Mouse (Mus musculus): ENCODE measurements at regions not wholly inside any gene's neighbourhood (a gene's known extent, or its start where the extent isn't known, plus 50 kb on each side); places are given as distances from the start of the nearest gene placed in this dataset.

DNA sequence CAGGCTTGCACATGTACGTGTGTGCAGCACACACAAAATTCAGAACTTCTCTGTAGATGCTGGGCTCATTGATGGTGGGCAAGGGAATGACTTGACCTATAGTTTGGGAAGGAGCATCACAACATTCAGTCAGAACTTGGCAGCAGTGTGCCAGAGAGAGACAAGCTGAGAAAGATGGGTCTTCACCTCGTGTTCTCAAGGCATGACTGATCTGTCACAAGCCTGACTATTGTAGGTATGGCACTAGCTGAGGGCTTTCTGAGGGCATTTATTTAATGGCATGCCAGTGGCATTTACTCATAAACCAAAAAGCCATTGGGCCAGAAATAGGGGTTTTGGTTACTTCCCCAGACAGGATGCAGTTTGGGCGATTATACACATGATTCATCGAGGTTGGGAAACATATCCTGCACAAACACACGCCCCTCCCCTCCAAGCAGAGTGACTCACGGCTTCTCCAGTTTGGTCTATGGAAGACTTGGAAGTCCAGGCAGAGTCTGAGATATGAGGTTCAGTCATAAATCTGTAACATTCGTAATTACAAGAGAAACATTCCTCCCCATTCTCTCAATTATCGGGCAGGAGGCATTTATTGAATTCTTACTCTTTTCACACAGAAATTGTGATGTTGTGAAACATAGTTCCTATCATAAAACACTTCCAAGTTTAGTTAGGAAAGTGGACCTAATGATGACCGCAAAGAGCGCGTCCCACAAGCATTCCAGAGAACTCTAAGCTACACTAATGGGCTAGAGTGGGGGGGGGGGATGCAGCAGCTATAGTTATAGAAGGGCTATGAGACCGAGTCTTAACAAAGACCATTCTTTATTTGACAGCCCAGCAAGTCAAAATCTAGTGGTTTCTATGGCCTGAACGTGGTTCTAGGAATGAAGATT, 318.6 kb upstream of the Ubash3b start:
- H3K27ac ChIP-seq (ENCODE audit: low read depth, low read length) = no peak overlapping the region
- H3K27me3 ChIP-seq (replicated peaks; ENCODE audit: control insufficient read depth, insufficient read depth, low read length) = no peaks in the 10 kb centered on the region
- H3K9me3 ChIP-seq (ENCODE audit: control insufficient read depth) = no peaks in the 10 kb centered on the region
- no peaks in the 10 kb centered on the region for H3K4me1 ChIP-seq (replicated peaks; ENCODE audit: control insufficient read depth, insufficient read depth, low read length)
- no peak for ATAC-seq
- WGBS = 73% methylated on average over 13 of the region's 13 CpGs
- no peak overlapping the region for H3K4me2 ChIP-seq (replicated peaks; ENCODE audit: low read depth)
- H3K36me3 ChIP-seq (ENCODE audit: control insufficient read depth, insufficient read depth) = no peaks in the 10 kb centered on the region
- no peak overlapping the region for H3K9ac ChIP-seq (ENCODE audit: low read depth, low read length)
- no peak overlapping the region for H3K4me3 ChIP-seq (ENCODE audit: low read depth, low read length)
- no peak for TF ChIP-seq CTCF (IDR thresholded peaks at IDR 0.05; ENCODE audit: low read depth)

GRCm38 (mm10) chr9:41479085-41479484, 317.6 kb upstream of the Ubash3b start:
- Histone ChIP-seq H3K4me1 (replicated peaks; ENCODE audit: control insufficient read depth, insufficient read depth, low read length) (no peaks in the 10 kb centered on the region), H3K4me2 (replicated peaks; ENCODE audit: low read depth) (no peak overlapping the region), H3K36me3 (ENCODE audit: control insufficient read depth, insufficient read depth) (no peaks in the 10 kb centered on the region), H3K9me3 (ENCODE audit: control insufficient read depth) (no peaks in the 10 kb centered on the region), H3K4me3 (ENCODE audit: low read depth, low read length) (no peak overlapping the region), H3K27me3 (replicated peaks; ENCODE audit: control insufficient read depth, insufficient read depth, low read length) (no peaks in the 10 kb centered on the region), H3K9ac (ENCODE audit: low read depth, low read length) (no peak overlapping the region), H3K27ac (ENCODE audit: low read depth, low read length) (no peak overlapping the region)
- TF ChIP-seq CTCF (IDR thresholded peaks at IDR 0.05; ENCODE audit: low read depth) = no peak
- ATAC-seq = no peak
- 90% methylated on average over 5 of the region's 5 CpGs for whole genome bisulfite sequencing

GRCm38 (mm10) chr9:41478106-41478848, 316.8 kb upstream of the Ubash3b start:
- H3K4me2 ChIP-seq (replicated peaks; ENCODE audit: low read depth) = no peak overlapping the region
- no peak overlapping the region for H3K9ac ChIP-seq (ENCODE audit: low read depth, low read length)
- no peak overlapping the region for H3K27ac ChIP-seq (ENCODE audit: low read depth, low read length)
- ATAC-seq = no peak
- H3K27me3 ChIP-seq (replicated peaks; ENCODE audit: control insufficient read depth, insufficient read depth, low read length) = no peaks in the 10 kb centered on the region
- H3K9me3 ChIP-seq (ENCODE audit: control insufficient read depth) = no peaks in the 10 kb centered on the region
- H3K4me1 ChIP-seq (replicated peaks; ENCODE audit: control insufficient read depth, insufficient read depth, low read length) = no peaks in the 10 kb centered on the region
- 80% methylated on average over 7 of the region's 7 CpGs for WGBS
- no peaks in the 10 kb centered on the region for H3K36me3 ChIP-seq (ENCODE audit: control insufficient read depth, insufficient read depth)
- H3K4me3 ChIP-seq (ENCODE audit: low read depth, low read length) = no peak overlapping the region
- peak; percentile 41 for TF ChIP-seq CTCF (IDR thresholded peaks at IDR 0.05; ENCODE audit: low read depth)

DNA sequence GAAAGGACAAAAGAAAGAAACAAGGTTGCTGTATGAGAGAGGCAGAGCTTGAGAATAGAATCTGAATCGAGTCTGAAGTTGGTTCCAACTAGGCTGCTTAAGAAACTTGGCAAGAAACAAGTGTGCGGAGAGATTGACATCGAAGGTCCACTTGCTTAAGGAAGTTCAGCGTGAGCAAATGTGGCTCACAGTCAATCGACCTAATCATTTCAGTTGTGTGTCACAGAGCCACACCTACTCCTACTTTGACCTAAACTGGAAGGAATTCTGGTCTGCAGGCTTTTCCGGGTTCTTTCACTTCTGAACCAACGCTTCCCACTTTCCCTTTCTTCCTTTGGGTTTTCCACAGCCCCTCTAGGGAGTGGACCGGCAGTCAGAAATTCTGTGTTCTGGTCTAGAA, 313.8 kb upstream of the Ubash3b start:
- Histone ChIP-seq H3K4me3 (ENCODE audit: low read depth, low read length) (peak overlapping the region; percentile 9; the same call in 1 of the 2 replicates), H3K27ac (ENCODE audit: low read depth, low read length) (no peak overlapping the region; the same call in 1 of the 2 replicates), H3K36me3 (ENCODE audit: control insufficient read depth, insufficient read depth) (no peaks in the 10 kb centered on the region), H3K9ac (ENCODE audit: low read depth, low read length) (no peak overlapping the region), H3K9me3 (ENCODE audit: control insufficient read depth) (no peaks in the 10 kb centered on the region), H3K4me1 (replicated peaks; ENCODE audit: control insufficient read depth, insufficient read depth, low read length) (no peaks in the 10 kb centered on the region), H3K27me3 (replicated peaks; ENCODE audit: control insufficient read depth, insufficient read depth, low read length) (no peaks in the 10 kb centered on the region), H3K4me2 (replicated peaks; ENCODE audit: low read depth) (peak overlapping the region; percentile 40)
- 46% methylated on average over 8 of the region's 8 CpGs for WGBS
- no peak for ATAC-seq
- TF ChIP-seq CTCF (IDR thresholded peaks at IDR 0.05; ENCODE audit: low read depth) = no peak

DNA sequence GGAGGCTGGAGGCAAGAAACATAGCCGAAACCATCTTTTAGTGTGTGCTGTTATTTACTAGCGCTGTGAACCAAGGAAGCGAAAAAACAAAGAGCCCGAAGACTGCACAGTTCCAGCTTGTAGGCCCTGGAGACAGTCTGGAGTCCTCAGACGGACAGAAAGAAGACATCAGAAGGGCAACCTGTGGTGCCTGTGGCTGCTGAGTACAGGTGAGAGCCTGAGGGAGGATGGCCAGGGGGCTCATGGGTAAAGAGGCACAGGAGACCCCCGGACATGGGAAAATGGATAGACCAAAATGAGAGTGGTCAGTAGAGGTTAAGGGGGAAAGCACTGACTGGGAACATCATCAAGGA, 313.4 kb upstream of the Ubash3b start:
- Histone ChIP-seq H3K36me3 (ENCODE audit: control insufficient read depth, insufficient read depth) (no peaks in the 10 kb centered on the region), H3K9ac (ENCODE audit: low read depth, low read length) (no peak overlapping the region), H3K4me2 (replicated peaks; ENCODE audit: low read depth) (peak overlapping the region; percentile 40), H3K27me3 (replicated peaks; ENCODE audit: control insufficient read depth, insufficient read depth, low read length) (no peaks in the 10 kb centered on the region), H3K27ac (ENCODE audit: low read depth, low read length) (no peak overlapping the region; the same call in 1 of the 2 replicates), H3K4me3 (ENCODE audit: low read depth, low read length) (peak overlapping the region; percentile 9; the same call in 1 of the 2 replicates), H3K4me1 (replicated peaks; ENCODE audit: control insufficient read depth, insufficient read depth, low read length) (no peaks in the 10 kb centered on the region), H3K9me3 (ENCODE audit: control insufficient read depth) (no peaks in the 10 kb centered on the region)
- ATAC-seq = no peak
- TF ChIP-seq CTCF (IDR thresholded peaks at IDR 0.05; ENCODE audit: low read depth) = no peak
- WGBS = 74% methylated on average over 6 of the region's 6 CpGs

DNA sequence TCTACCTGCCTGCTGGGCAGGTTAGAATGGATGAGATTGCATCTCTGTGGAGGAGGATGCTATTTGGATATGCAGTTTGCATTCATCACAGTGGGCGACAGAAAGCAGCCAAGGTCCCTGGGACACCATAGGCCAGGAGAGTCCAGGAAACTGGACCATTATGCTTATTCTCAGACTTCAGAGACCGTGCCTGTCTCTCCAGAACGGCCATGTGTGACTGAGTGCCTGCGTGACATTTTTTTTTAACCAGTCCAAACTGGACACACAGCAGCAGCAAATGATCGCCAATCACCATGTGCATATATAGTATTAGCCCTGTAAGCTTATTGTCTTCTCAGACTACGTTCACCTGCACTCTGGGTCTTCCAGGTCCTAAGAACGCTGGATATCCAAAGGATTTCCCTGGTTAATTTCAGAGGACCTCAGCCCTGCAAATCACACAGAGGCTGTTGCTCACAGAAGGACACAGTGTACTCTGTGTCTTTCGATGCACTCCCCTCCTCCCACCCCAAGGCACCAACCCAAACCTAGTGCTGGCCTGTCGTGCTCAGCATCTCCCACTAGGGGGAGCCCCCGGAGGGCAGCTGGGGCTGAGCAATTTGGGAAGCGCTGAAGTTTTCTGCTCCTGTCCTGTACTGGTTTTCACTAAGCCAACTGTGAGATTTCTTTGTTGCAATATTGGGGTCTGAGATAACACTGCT, 312.9 kb upstream of the Ubash3b start:
- H3K27ac ChIP-seq (ENCODE audit: low read depth, low read length) = no peak overlapping the region
- H3K27me3 ChIP-seq (replicated peaks; ENCODE audit: control insufficient read depth, insufficient read depth, low read length) = no peaks in the 10 kb centered on the region
- H3K9ac ChIP-seq (ENCODE audit: low read depth, low read length) = no peak overlapping the region
- no peaks in the 10 kb centered on the region for H3K36me3 ChIP-seq (ENCODE audit: control insufficient read depth, insufficient read depth)
- ATAC-seq = no peak
- peak; percentile 94 for TF ChIP-seq CTCF (IDR thresholded peaks at IDR 0.05; ENCODE audit: low read depth)
- H3K4me1 ChIP-seq (replicated peaks; ENCODE audit: control insufficient read depth, insufficient read depth, low read length) = no peaks in the 10 kb centered on the region
- no peaks in the 10 kb centered on the region for H3K9me3 ChIP-seq (ENCODE audit: control insufficient read depth)
- H3K4me3 ChIP-seq (ENCODE audit: low read depth, low read length) = peak overlapping the region; percentile 9; the same call in 1 of the 2 replicates
- WGBS = 44% methylated on average over 11 of the region's 11 CpGs
- peak overlapping the region; percentile 40; the same call in 1 of the 2 replicates for H3K4me2 ChIP-seq (replicated peaks; ENCODE audit: low read depth)
